Mouse (Mus musculus) CH12.LX (cell line): ENCODE results near the gene Gm9817.

Source experiments
- CTCF ChIP-seq, 2 experiments: IDR thresholded peaks in 1 of 2; conservative IDR thresholded peaks in 1 of 2; 2 replicates each; pipeline ENCODE4 v1.5.1; 2011 to 2012; ENCODE audit warnings: low read depth in 2 of 2, low read length in 2 of 2, improper control_type of control experiment in 1 of 2, inconsistent platforms in 1 of 2, mild to moderate bottlenecking in 1 of 2, moderate library complexity in 1 of 2
- E2F4 ChIP-seq: IDR thresholded peaks from 2 replicates; pipeline ENCODE4 v1.6.1; 2011; ENCODE audit warnings: low read depth, low read length, improper control_type of control experiment; ENCODE audit not compliant: insufficient replicate concordance
- JUND ChIP-seq: conservative IDR thresholded peaks from 2 replicates; pipeline ENCODE4 v1.6.1; 2011; ENCODE audit warnings: low read depth, low read length, improper control_type of control experiment
- MXI1 ChIP-seq: IDR thresholded peaks from 2 replicates; pipeline ENCODE4 v1.6.1; 2011; ENCODE audit warnings: mild to moderate bottlenecking, low read depth, low read length, improper control_type of control experiment
- POLR2A ChIP-seq: IDR thresholded peaks from 2 replicates; pipeline ENCODE4 v1.6.1; 2011; ENCODE audit warnings: low read depth, mild to moderate bottlenecking, improper control_type of control experiment, low read length
- SIN3A ChIP-seq: IDR thresholded peaks from 2 replicates; pipeline ENCODE4 v1.6.1; 2012; ENCODE audit warnings: low read length, improper control_type of control experiment, inconsistent platforms
- SMC3 ChIP-seq: IDR thresholded peaks from 2 replicates; pipeline ENCODE4 v1.6.1; 2011; ENCODE audit warnings: low read depth, low read length, improper control_type of control experiment
- USF2 ChIP-seq: conservative IDR thresholded peaks from 2 replicates; pipeline ENCODE4 v1.6.1; 2011; ENCODE audit warnings: low read depth, low read length, improper control_type of control experiment

DNA sequence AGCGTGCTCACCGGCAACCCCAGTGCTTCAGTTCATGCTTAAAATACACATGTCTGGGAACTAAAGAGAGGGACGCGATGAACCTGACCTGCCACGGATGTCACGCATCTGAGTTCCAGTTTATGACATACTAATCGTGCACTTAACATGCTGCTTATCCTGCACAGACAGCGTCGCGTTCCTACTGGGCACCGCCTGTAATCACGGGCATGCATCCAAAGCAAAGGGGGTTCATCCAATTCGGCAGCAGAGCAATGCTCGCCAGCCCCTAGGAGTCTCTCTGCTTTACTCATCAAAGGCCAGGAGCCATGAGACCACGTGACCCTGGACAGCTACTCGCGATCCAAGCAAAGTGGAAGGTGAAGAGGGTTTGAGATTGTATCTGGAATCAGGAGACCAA, 19.3 kb upstream of the Gm9817 start:
- TF ChIP-seq CTCF (conservative IDR thresholded peaks at IDR 0.05 in 1 of 2, IDR thresholded peaks at IDR 0.05 in 1 of 2; ENCODE audit: low read depth in 2 of 2, low read length in 2 of 2): no peak
- TF ChIP-seq SMC3: no peak
- no peak for TF ChIP-seq MXI1
- no peak for TF ChIP-seq SIN3A
- TF ChIP-seq JUND: no peak
- TF ChIP-seq E2F4: no peak
- no peak for TF ChIP-seq POLR2A
- no peak for TF ChIP-seq USF2
